Mouse (Mus musculus): ENCODE measurements around the gene Apoa4.
A peak's percentile ranks its signal among the peaks of the same experiment; 100 is the strongest.

The Apoa4 gene

DNA sequence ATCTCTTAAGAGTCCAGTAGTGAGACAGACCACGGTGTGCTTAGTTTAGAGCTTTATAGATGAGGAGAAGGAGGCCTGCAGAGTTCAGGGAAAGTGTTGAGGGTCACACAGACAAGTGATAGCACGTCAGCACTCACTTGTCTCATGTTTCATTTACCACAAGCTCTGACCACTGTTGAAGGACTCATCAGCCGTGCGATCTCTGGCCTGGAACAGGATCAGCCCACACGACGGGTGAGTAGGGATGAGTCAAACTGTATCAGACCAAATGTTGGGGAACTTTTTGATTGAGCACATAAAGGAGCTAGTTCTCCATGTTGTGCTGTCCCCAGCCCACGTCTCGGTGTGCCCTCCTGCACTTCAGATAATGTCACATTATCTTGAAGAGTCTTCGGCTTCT is 34.0 kb downstream of the Apoa4 start:
- DNase-seq (ENCODE audit: low spot score), result no peak

- peak; percentile 96 for DNase-seq (ENCODE audit: low spot score)
Measured at GRCm38 (mm10) chr9:46282631-46283436, 42.3 kb downstream of the Apoa4 start, which contains the start of gene Bud13. Gene Bud13, plus strand, starts transcription at chr9:46283008.

All from ovary, postnatal 10 days (tissue).